Mouse (Mus musculus) megakaryocyte-erythroid progenitor cell, adult 5 weeks (primary cell): Measurements from ENCODE around the gene Ubl3. TPM values are rescaled to one million over a fixed set of nuclear protein-coding genes. Genes with fewer than 3 reads are reported as not detected.

Experiments used
- polyA plus RNA-seq: library from polyadenylated mRNA; stranded (reverse); fragments of >175 nt; gene quantifications from 2 replicates; pipeline ENCODE4 v1.2.3, GENCODE M21; 2012

Ubl3 gene
- polyA plus RNA-seq: 27.3 and 27.6 TPM in 2 replicates

DNA sequence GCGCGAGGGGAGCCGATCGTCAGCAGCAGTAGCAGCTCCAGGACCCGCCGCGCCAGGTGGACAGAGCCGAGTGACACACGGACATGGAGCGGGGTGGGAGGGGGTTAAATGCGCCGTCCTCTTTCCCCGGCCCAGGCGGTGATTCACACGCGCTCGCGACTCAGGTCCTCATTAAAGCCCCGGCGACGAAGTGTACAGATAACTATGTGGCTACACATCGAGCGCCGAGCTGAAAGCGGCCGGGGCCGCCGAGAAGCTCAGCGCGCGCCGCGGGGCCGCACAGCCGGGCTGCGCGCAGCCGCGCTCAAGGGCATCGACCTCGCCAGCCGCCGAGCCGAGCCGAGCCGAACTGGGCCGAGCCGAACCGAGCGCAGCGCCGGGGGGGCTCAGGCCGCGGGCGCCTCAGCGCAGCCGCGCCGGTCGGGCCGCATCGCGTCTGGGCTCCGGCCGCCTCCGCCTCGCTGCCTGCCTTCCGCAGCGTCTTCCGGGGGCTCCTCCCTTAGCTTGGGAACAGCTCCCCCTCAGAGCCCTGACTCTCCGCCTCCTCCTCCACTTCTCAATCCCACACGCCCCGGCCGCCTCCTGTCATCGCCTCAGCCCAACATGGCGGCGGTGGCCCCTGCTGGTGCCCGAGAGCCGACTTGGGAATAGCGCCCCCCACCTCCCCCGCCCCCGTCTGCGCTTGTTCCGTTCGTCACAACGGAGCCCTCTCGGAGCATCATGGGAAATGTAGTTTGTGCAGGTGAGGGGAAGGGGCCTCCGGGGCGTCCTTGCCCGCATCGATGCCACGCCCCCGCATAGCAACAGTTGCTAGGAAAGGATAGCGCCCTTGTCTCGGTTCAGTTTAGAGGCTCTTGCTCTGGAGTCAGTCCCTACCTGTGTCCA, at the start of gene Ubl3:
Gene Ubl3 (minus strand): TSS at position 603 of the 885 bp plus-strand sequence.

Other genes starting within 250 kb of the Ubl3 start
- 14.7 and 16.9 TPM in 2 replicates for gene Slc7a1, start 152.9 kb downstream of the Ubl3 start, polyA plus RNA-seq